Mouse (Mus musculus): Measurements from ENCODE around the gene Kl. TPM values are rescaled to one million over a fixed set of nuclear protein-coding genes. Genes with fewer than 3 reads are reported as not detected.

The Kl gene
- polyA plus RNA-seq, 1 experiment: 0.90 TPM

GRCm38 (mm10) chr5:150967925-150968324, 15.5 kb downstream of the Kl start:
- DNase-seq (ENCODE audit: low read depth): no peak
- no peak for TF ChIP-seq POLR2A (IDR thresholded peaks at IDR 0.05; ENCODE audit: borderline replicate concordance, extremely low read depth, insufficient read depth, insufficient read length, poor library complexity, severe bottlenecking)
- TF ChIP-seq CTCF (IDR thresholded peaks at IDR 0.05; ENCODE audit: borderline replicate concordance, extremely low read depth, insufficient read depth, insufficient read length): no peak

DNA sequence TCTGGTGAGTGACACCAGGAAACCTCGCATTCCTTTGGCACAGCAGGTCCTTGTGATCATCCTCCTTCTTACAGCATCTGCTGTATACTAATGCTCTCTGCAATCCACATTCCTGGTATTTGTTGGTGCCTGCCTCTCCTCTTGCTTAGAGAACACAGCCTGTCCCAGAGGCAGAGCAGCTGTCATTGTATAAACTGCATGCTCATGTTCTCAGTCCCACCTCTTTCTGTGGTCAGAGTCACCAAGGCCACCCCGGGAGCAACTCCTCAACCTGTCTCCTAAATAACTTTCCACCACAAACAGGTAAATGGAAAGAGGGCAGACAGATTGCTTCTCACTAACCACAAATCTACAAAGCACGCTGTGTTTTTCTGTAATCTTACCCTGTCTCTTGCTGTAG, 18.1 kb downstream of the Kl start:
- DNase-seq (ENCODE audit: low read depth): no peak
- no peak for TF ChIP-seq POLR2A (IDR thresholded peaks at IDR 0.05; ENCODE audit: borderline replicate concordance, extremely low read depth, insufficient read depth, insufficient read length, poor library complexity, severe bottlenecking)
- TF ChIP-seq CTCF (IDR thresholded peaks at IDR 0.05; ENCODE audit: borderline replicate concordance, extremely low read depth, insufficient read depth, insufficient read length): no peak

DNA sequence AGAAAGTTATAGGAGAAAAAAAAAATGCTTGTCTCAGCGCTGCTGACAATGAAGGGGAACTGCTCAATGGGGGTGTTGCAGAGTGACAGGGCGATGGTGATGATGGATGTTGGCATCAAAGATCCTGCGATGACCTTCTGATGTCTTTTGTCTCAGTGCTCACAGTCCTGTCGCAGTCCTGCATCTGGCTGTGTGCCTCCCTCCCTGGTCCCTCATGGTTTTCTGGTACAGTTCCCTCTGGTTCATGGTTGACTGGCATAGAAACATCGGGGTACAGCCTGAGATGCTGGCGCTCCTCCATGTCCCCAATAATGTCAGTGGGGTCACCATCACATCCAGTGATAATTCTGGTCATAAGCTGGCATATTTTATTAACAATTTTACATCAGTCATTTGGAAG, 18.7 kb downstream of the Kl start:
- TF ChIP-seq POLR2A (IDR thresholded peaks at IDR 0.05; ENCODE audit: borderline replicate concordance, extremely low read depth, insufficient read depth, insufficient read length, poor library complexity, severe bottlenecking) (no peak), CTCF (IDR thresholded peaks at IDR 0.05; ENCODE audit: borderline replicate concordance, extremely low read depth, insufficient read depth, insufficient read length) (no peak)

DNA sequence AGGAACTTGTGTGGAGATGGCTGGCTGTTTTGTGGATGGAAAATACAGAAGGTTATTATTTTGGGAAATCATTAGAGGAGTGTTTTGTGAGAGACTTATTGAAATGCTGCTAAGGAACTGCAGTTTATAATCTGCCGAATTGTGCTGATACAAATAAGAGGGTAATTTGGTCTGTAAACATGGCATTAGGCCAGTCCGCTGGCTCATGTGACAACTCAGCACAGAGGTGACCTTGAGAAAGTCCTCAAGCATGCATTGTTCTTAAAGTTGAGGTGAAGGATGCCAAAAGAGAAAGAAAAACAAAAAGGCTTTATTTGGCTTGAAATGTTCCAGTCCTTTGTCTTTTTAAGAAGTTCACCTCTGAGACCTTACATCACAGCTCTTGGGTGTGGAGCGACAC, 21.8 kb downstream of the Kl start:
- TF ChIP-seq CTCF (IDR thresholded peaks at IDR 0.05; ENCODE audit: borderline replicate concordance, extremely low read depth, insufficient read depth, insufficient read length) (no peak), POLR2A (IDR thresholded peaks at IDR 0.05; ENCODE audit: borderline replicate concordance, extremely low read depth, insufficient read depth, insufficient read length, poor library complexity, severe bottlenecking) (no peak)
- DNase-seq (ENCODE audit: low read depth): peak; percentile 18

More for the DNA sequence above, 18.7 kb downstream of the Kl start:
- DNase-seq (ENCODE audit: low read depth): no peak

GRCm38 (mm10) chr5:150977383-150977958, 25.1 kb downstream of the Kl start:
- no peak for TF ChIP-seq POLR2A (IDR thresholded peaks at IDR 0.05; ENCODE audit: borderline replicate concordance, extremely low read depth, insufficient read depth, insufficient read length, poor library complexity, severe bottlenecking)
- no peak for TF ChIP-seq CTCF (IDR thresholded peaks at IDR 0.05; ENCODE audit: borderline replicate concordance, extremely low read depth, insufficient read depth, insufficient read length)
- DNase-seq (ENCODE audit: low read depth): no peak

DNA sequence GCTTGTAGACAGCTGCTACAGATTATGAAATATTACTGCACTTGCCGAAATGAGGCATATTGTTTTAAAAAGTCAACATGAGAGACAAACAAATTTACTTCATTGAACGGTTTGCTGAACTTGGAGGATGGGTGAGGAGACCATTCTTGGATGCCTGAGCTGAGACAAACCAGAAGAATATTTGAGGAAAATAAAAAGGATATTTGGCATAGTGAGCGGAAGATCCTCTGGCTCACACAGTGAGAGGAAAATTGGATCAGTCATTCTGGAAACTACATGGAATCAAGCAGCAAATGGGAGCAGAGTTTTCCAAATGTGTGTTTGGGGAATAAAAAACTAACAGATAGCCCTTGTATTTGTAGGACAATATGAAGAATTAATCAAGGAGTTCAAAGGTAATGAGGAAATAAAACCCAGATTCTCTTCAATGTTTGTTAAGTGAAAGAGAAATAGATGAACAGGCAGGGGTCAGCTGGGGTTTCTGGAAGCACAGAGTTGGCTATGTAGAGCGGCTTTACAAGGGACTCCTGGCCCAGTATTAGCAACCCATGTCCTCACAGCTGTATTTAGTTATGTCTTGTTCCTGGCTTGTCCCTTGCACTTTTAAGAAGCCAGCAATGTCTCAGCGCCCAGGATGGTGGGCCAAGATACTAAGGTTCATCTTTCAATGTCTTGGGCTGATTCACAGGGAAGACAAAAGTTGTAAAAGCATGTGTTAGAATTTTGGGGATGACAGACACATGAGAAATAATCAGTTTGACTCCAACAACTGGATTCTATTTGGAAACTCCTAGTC, 27.1 kb downstream of the Kl start:
- no peak for DNase-seq (ENCODE audit: low read depth)
- no peak for TF ChIP-seq POLR2A (IDR thresholded peaks at IDR 0.05; ENCODE audit: borderline replicate concordance, extremely low read depth, insufficient read depth, insufficient read length, poor library complexity, severe bottlenecking)

DNA sequence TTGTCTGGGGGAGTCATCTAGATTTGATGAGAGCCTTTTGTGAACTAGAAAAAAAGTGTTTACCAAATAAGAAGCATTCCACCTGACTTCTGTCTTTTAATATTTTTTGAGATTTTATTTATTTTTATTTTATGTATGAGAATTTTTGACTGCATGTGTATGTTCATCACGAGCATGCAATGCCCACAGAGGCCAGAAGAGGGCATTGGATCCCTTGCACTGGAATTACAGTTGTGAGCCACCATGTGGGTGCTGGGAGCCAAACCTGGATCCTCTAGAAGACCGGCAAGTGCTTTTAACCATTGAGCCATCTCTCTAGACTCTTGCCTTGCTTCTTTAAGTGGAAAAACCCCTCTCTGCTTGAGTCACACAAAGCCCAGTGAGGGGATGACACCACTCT, 29.7 kb downstream of the Kl start:
- no peak for DNase-seq (ENCODE audit: low read depth)
- TF ChIP-seq POLR2A (IDR thresholded peaks at IDR 0.05; ENCODE audit: borderline replicate concordance, extremely low read depth, insufficient read depth, insufficient read length, poor library complexity, severe bottlenecking): no peak
- peak; percentile 4; the same call in 1 of the 2 replicates for TF ChIP-seq CTCF (IDR thresholded peaks at IDR 0.05; ENCODE audit: borderline replicate concordance, extremely low read depth, insufficient read depth, insufficient read length)

GRCm38 (mm10) chr5:150994096-150994495, 41.7 kb downstream of the Kl start:
- TF ChIP-seq CTCF (IDR thresholded peaks at IDR 0.05; ENCODE audit: borderline replicate concordance, extremely low read depth, insufficient read depth, insufficient read length): no peak
- TF ChIP-seq POLR2A (IDR thresholded peaks at IDR 0.05; ENCODE audit: borderline replicate concordance, extremely low read depth, insufficient read depth, insufficient read length, poor library complexity, severe bottlenecking): no peak
- no peak for DNase-seq (ENCODE audit: low read depth)

DNA sequence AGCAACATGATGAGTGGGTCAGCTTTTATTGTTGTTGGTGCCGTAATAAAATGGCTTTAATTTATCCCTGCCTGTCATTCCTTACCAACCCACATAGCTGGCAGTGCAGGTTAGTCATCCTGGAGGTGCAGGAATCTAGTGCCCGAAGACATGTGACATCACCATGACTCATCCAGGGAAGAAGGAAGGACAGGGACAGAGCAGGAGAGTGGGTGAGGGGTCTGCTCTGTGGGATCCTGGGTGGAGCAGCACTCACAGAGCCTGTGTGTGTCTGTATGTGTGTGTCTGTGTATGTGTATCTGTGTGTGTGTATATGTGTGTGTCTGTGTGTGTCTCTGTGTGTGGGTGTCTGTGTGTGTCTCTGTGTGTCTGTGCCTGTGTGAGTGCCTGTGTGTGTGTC, 44.2 kb downstream of the Kl start:
- TF ChIP-seq CTCF (IDR thresholded peaks at IDR 0.05; ENCODE audit: borderline replicate concordance, extremely low read depth, insufficient read depth, insufficient read length) (no peak), POLR2A (IDR thresholded peaks at IDR 0.05; ENCODE audit: borderline replicate concordance, extremely low read depth, insufficient read depth, insufficient read length, poor library complexity, severe bottlenecking) (no peak)
- DNase-seq (ENCODE audit: low read depth): no peak

DNA sequence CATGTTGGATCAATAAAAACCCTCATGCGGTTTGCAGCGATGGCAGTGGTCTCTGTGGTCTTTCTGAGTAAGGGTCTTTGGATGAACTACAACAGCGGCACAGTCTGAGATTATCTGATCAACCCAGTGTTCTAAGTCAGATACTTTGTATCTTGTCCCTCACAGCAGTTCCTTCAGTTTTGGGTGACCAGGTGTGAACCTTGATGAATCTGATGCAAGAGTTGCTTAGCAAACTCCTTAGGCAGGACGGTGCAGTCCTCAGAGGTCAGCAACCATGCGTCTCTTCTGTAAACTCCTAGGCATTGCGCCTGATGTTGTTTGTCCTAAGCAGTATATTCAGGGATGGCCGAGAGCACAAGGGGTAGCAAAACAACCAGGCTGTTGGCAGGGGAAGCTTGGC, 48.7 kb downstream of the Kl start:
- no peak for DNase-seq (ENCODE audit: low read depth)
- TF ChIP-seq CTCF (IDR thresholded peaks at IDR 0.05; ENCODE audit: borderline replicate concordance, extremely low read depth, insufficient read depth, insufficient read length): no peak
- no peak for TF ChIP-seq POLR2A (IDR thresholded peaks at IDR 0.05; ENCODE audit: borderline replicate concordance, extremely low read depth, insufficient read depth, insufficient read length, poor library complexity, severe bottlenecking)

DNA sequence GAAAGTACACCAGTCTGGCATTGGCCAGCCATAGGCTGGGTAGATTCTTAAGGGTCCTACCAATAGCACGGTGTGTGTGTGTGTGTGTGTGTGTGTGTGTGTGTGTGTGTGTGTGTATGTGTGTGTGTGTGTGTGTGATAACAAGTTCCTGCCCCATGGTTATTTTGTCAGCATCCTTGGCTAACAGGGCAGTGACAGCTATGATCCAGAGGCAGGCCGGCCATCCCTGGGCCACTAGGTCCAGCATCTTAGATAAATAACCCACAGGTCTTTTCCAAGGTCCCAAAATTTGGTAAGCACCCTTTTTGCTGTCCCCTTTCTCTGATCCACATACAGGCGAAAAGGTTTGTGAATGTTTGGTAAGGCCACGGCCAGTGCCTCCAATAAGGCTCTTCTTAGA, 49.6 kb downstream of the Kl start:
- no peak for DNase-seq (ENCODE audit: low read depth)
- TF ChIP-seq POLR2A (IDR thresholded peaks at IDR 0.05; ENCODE audit: borderline replicate concordance, extremely low read depth, insufficient read depth, insufficient read length, poor library complexity, severe bottlenecking) (no peak), CTCF (IDR thresholded peaks at IDR 0.05; ENCODE audit: borderline replicate concordance, extremely low read depth, insufficient read depth, insufficient read length) (no peak)

DNA sequence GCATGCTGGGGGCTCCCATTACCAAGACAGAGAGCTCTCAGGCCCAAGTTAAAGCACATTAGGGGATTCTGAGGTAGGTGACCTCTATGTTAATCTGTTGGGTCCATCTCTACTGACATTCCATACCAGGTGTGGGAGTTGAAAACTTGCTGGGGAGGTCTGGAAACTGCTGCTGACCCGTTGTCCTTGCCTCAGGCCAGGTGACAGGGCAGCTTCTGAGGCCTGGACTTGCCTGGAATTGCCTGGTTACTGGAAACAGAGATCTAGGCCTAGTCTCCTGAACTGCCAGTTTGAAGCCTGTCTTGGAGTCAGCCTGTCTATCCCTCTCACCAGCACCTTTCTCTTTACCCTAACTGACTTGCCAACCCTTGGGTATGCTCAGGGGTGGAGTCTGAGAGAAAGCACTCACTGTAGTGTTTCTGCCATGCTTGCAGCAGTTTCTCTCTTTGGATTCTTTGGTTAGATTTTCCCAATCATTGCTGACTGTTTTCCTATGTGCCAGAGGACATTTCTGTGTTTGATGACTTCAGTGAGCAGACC, 51.9 kb downstream of the Kl start:
- TF ChIP-seq CTCF (IDR thresholded peaks at IDR 0.05; ENCODE audit: borderline replicate concordance, extremely low read depth, insufficient read depth, insufficient read length) (no peak), POLR2A (IDR thresholded peaks at IDR 0.05; ENCODE audit: borderline replicate concordance, extremely low read depth, insufficient read depth, insufficient read length, poor library complexity, severe bottlenecking) (no peak)
- no peak for DNase-seq (ENCODE audit: low read depth)

Measured in brain, embryonic 14.5 days (tissue).